Mouse (Mus musculus) lung, embryonic 16.5 days (tissue): ENCODE data around the gene Phgdh. TPM values are rescaled to one million over a fixed set of nuclear protein-coding genes. Genes with fewer than 3 reads are reported as not detected.

ENCODE experiments used
- ATAC-seq: fragments of 200-750 bp; cut with Nextera tagmentation; 2 replicates; pipeline ENCODE4 v1.8.0; 2017; ENCODE audit warnings: low read depth, mild to moderate bottlenecking, moderate library complexity
- H3K27ac ChIP-seq: fragments of 300-500 bp; sonication (generic); 2 replicates; pipeline ENCODE4 v1.5.1; 2014; ENCODE audit warnings: mild to moderate bottlenecking, control low read depth, low read length
- H3K27me3 ChIP-seq: fragments of 300-500 bp; sonication (generic); 2 replicates; pipeline ENCODE4 v1.6.1; 2014; ENCODE audit warnings: low read depth, low read length, mixed read lengths; ENCODE audit not compliant: control insufficient read depth, insufficient read depth
- H3K36me3 ChIP-seq: fragments of 300-500 bp; sonication (generic); 2 replicates; pipeline ENCODE4 v1.6.1; 2014; ENCODE audit warnings: low read length; ENCODE audit not compliant: control insufficient read depth, insufficient read depth
- H3K4me1 ChIP-seq: fragments of 300-500 bp; sonication (generic); replicated peaks from 2 replicates; pipeline ENCODE4 v1.6.1; 2014; ENCODE audit warnings: low read length, mixed read lengths; ENCODE audit not compliant: control insufficient read depth, insufficient read depth
- H3K4me2 ChIP-seq: fragments of 300-500 bp; sonication (generic); 2 replicates; pipeline ENCODE4 v1.6.1; 2014; ENCODE audit warnings: low read depth, low read length, control low read depth
- H3K4me3 ChIP-seq: fragments of 300-500 bp; sonication (generic); 2 replicates; pipeline ENCODE4 v1.5.1; 2014; ENCODE audit warnings: mild to moderate bottlenecking, low read length, control low read depth
- H3K9ac ChIP-seq: fragments of 300-500 bp; sonication (generic); 2 replicates; pipeline ENCODE4 v1.6.1; 2014; ENCODE audit warnings: low read length, control low read depth
- H3K9me3 ChIP-seq: fragments of 300-500 bp; sonication (generic); 2 replicates; pipeline ENCODE4 v1.6.1; 2016; ENCODE audit warnings: low read length; ENCODE audit not compliant: control insufficient read depth
- WGBS: fragments of 180-500 bp; shearing (Covaris S2); extraction: QIAGEN DNeasy Blood & Tissue Kit; methylation state at CpG from one replicate; pipeline ENCODE4 v1.1.7; 2014; 5-methylcytosine and 5-hydroxymethylcytosine counted together
- polyA plus RNA-seq: library from polyadenylated mRNA; unstranded; fragments of >200 nt; fragmentation: Nextera tagmentation; extraction: Ambion mirVana; gene quantifications from 2 replicates; pipeline ENCODE4 v1.2.1, GENCODE M21; 2015

The Phgdh gene
- polyA plus RNA-seq, 1 experiment from 2014 or later: 162 TPM

DNA sequence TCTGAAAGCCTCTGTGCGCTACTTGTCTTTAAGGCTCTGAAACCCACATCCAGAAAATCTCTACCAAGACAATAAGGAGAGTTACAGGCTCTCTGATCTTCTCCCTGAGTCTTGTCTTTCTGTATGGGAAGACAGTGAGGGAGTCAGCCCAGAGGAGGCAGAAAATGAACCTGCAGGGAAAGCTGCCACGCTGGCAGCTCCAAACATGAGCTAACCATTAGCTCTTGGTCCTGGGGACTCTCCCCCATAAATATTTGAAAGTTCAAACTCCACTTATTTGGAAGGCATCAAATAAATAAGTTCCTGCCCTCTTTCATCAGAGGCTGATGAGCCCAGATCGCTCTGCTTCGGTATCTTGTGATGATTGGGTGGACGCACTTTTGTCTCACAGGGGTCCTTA, 56.6 kb downstream of the Phgdh start:
- ATAC-seq: no peak
- 89% methylated on average over 5 of the region's 5 CpGs for WGBS
- no peak overlapping the region for H3K27ac ChIP-seq
- no peaks in the 10 kb centered on the region for H3K36me3 ChIP-seq
- no peak overlapping the region for H3K4me2 ChIP-seq
- H3K9me3 ChIP-seq: no peaks in the 10 kb centered on the region
- H3K4me3 ChIP-seq: no peak overlapping the region
- H3K27me3 ChIP-seq: no peaks in the 10 kb centered on the region
- peaks cover 13% of the 10 kb centered on the region for H3K4me1 ChIP-seq
- H3K9ac ChIP-seq: no peak overlapping the region

DNA sequence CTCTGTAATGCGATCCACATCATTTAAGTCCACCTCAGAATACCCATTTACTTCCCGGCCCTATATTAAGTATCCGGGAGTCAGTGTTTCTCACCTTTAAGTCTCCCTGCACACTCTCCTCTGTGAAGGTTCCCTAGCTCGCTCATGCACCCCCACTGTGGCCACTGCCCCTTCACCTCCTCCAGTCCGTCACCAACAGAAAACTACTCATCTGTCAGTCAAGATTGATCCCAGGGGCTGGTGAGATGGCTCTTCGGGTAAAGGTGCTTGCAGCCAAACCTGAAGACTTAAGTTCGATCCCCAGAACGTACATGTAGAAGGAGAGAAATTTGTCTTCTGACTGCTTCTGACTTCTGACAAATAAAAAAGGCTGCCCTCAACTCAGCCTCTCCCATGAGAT, 57.4 kb downstream of the Phgdh start:
- Histone ChIP-seq H3K4me3 (no peak overlapping the region), H3K9me3 (no peaks in the 10 kb centered on the region), H3K4me2 (no peak overlapping the region), H3K27ac (no peak overlapping the region), H3K4me1 (peaks cover 13% of the 10 kb centered on the region), H3K27me3 (no peaks in the 10 kb centered on the region), H3K36me3 (no peaks in the 10 kb centered on the region), H3K9ac (no peak overlapping the region)
- ATAC-seq: no peak
- 89% methylated on average over 8 of the region's 8 CpGs for WGBS

DNA sequence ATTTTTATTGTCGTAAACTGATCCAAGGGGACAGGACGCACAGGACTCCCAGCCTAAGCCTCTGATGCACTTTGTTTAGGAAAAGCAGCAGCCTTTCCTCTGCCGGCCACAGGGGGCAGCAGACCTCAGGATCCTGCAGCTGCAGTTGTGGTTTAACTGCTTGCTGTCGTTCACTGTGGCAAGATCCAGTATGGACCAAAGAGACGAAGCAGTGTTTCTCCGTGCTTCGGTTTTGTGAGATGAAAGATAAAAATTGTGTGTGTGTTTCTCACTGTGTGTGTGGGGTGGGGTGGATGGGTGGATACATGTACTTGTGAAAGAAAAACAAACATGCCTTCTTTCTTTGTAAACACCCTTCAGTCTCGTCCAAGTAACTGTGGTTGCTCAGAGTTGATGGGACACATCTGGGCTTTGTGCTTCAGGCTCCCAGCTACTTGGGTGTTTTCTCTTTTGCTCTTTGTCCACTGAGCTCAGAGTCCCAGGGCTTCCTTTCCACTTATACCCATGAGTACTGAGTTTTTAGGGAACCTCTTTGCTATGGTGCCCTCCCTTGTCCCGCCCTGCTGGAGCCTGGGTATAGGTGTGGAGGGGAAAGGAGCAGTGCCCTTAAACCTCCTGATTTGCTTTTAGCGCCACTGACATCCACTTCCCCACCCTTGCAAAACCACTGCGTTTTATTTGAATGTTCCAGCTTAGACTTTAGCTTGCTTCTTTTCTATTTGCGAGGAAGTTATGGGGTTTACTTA, 58.7 kb downstream of the Phgdh start:
- 25% methylated on average over 12 of the region's 12 CpGs for WGBS
- ATAC-seq: peak; percentile 81
- no peak overlapping the region for H3K27ac ChIP-seq
- peaks cover 13% of the 10 kb centered on the region for H3K4me1 ChIP-seq
- H3K4me3 ChIP-seq: no peak overlapping the region
- H3K4me2 ChIP-seq: peak overlapping the region; percentile 38
- H3K27me3 ChIP-seq: no peaks in the 10 kb centered on the region
- H3K36me3 ChIP-seq: no peaks in the 10 kb centered on the region
- H3K9ac ChIP-seq: no peak overlapping the region
- H3K9me3 ChIP-seq: no peaks in the 10 kb centered on the region

DNA sequence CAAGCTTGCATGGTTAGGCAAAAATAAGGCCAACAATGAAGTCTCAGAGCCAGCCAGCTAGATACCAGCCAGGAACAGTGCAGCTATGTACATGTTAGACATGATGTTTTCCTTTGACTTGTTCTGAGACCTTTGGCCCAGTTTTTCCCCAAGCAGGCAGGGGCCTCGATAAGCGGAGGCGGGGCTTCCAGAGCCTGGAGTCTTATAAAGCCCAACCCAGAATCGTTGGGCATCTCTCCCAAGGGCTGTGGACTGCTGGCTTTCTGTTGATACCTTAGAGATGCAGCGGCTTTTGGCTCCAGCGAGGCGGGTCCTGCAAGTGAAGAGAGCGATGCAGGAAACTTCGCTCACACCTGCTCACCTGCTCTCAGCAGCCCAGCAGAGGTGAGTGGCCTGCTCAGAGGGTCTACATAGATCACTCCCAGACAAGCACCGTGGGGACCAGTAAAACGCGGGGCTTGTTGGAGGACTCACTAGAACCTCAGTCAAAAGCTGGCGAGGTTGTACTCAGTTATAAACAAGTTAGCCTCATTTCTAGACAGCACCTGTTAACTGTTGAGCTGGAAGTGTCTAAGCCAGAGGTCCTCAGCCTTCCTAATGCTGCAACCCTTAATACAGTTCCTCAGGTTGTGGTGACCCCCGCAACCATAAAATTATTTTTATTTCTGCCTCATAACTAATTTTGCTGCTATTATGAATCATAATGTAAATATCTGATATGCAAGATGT, 59.4 kb downstream of the Phgdh start, which contains the start of gene Hmgcs2:
Gene Hmgcs2, plus strand, starts transcription at position 232 of the 729 bp plus-strand sequence.
- no peaks in the 10 kb centered on the region for H3K9me3 ChIP-seq
- WGBS: 47% methylated on average over 14 of the region's 14 CpGs
- H3K4me2 ChIP-seq: peak within 1 kb of the TSS; percentile 38
- no peak within 1 kb of the TSS for H3K27ac ChIP-seq
- no peak within 1 kb of the TSS for H3K9ac ChIP-seq
- ATAC-seq: peak; percentile 64
- H3K4me3 ChIP-seq: no peak within 1 kb of the TSS
- H3K36me3 ChIP-seq: no peaks in the 10 kb centered on the region
- no peaks in the 10 kb centered on the region for H3K27me3 ChIP-seq
- H3K4me1 ChIP-seq: peaks cover 13% of the 10 kb centered on the region

DNA sequence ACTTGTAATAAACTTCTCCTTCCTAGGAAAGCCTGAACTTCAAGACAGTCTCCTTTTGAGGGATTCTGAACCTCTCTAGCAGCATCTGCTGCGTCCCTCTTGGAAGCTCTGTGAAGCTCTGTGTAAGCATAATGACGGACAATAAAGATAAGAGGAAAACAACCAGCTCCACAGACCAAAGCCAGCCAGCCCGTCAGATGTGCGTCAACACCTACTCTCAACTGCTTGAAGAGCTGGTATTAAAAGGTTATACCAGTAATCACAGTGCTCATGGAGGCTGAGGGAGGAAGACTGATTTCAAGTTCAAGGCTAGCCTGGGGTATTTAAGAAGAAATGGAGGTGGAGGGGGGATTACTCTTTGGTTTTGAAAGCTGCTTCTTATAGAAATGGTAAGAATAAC, 60.1 kb downstream of the Phgdh start:
- Histone ChIP-seq H3K4me2 (no peak overlapping the region), H3K27ac (no peak overlapping the region), H3K4me1 (peaks cover 13% of the 10 kb centered on the region), H3K9ac (no peak overlapping the region), H3K4me3 (no peak overlapping the region), H3K27me3 (no peaks in the 10 kb centered on the region), H3K36me3 (no peaks in the 10 kb centered on the region), H3K9me3 (no peaks in the 10 kb centered on the region)
- 27% methylated on average over 4 of the region's 4 CpGs for WGBS
- ATAC-seq: no peak

DNA sequence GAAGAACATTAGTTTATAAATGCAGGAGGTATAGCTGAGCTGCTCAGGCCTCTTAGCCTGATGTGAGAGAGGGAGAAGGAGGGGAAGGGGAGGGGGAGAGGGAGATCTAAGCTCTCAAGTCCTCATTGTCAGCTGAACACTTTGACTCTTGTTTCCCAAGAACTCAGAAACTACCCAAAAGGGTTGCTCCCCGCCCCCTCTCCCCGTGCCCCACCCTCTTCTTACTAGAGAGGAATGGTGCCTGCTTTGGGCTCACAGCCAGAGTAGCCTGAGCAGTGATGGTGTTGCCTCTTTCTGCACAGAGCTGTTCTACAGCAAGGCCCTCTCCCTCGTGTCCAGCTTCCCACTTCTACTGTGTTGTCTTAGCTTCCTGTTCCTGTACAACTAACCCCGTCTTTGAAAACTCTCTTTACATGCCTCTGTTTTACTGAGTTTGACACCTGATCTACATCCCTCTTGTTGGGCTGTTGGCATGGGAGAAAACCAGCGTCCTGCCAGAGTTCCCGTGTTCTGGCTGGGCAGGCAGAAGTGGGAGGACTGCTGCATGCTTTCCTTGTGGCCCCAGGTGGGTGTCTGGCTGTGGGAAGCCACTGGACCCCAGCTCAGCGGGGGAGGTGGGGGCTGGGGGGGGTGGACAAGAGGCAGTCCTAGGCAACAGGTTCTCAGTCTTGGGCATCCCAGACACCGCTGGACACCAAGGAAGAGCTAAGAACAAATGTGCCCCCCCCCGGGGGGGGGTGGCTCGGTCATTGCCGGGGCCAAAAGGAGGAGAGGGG, 66.0 kb downstream of the Phgdh start:
- Histone ChIP-seq H3K4me3 (no peak overlapping the region), H3K36me3 (no peaks in the 10 kb centered on the region), H3K9me3 (no peaks in the 10 kb centered on the region), H3K9ac (no peak overlapping the region), H3K4me1 (peaks cover 8% of the 10 kb centered on the region; the same call in 1 of the 2 replicates), H3K27ac (peak overlapping the region; percentile 71), H3K27me3 (no peaks in the 10 kb centered on the region), H3K4me2 (no peak overlapping the region)
- peak; percentile 92 for ATAC-seq
- 40% methylated on average over 11 of the region's 11 CpGs for WGBS

DNA sequence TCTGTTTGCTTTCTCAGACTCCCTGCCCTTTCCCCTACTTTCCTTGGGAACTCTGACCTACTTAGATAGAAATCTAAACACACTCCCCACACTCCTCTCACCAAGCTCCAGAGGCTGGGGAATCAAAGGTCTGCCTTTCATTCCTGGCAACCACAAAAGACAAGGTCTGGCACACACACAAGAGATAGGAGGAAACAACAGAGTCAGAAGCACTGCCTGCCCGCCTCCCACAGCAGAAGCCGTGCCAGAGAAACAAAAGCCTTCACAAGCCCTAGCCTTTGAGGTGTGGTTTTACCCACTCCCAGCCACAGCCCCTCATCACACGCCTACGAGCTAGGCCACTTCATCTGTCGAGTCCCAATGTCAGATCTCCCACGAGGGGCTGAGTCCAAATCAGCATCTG, 72.5 kb downstream of the Phgdh start:
- no peaks in the 10 kb centered on the region for H3K27me3 ChIP-seq
- H3K4me2 ChIP-seq: no peak overlapping the region
- no peak overlapping the region for H3K4me3 ChIP-seq
- peak overlapping the region; percentile 75 for H3K27ac ChIP-seq
- H3K9me3 ChIP-seq: no peaks in the 10 kb centered on the region
- 13% methylated on average over 6 of the region's 6 CpGs for WGBS
- peak; percentile 88 for ATAC-seq
- H3K4me1 ChIP-seq: peaks cover 6% of the 10 kb centered on the region; the same call in 1 of the 2 replicates
- no peak overlapping the region for H3K9ac ChIP-seq
- no peaks in the 10 kb centered on the region for H3K36me3 ChIP-seq
